Mouse (Mus musculus): ENCODE results near the gene Tll1. TPM values are rescaled to one million over a fixed set of nuclear protein-coding genes. Genes with fewer than 3 reads are reported as not detected.

Gene Tll1
- 0.54 and 0.59 TPM in 2 replicates for polyA plus RNA-seq (2011; ENCODE audit: insufficient read depth, insufficient read length, low read depth, missing spikeins)

DNA sequence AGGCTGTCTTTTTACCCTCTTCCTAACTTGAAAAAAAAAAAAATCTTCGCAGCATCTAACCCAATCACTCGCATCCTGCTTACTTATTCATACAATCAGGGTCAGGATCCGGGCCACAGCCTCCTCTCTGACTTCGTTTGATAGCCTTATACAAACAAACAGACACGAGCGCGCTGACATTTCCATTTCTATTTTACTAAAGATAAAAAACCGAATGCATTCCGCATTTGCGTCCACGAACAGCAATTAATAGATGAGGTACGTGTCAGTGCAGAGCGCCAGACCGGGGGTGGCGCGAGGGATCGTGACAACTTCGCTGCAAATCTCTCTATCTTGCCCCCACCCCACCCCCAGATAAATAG, at the start of gene Tll1:
Tll1 (minus strand) TSS at position 248 of the 362 bp plus-strand sequence.
- H3K4me3 ChIP-seq (ENCODE audit: low read depth, low read length), result peak within 1 kb of the TSS; percentile 67
- peak within 1 kb of the TSS; percentile 56 for H3K9ac ChIP-seq (ENCODE audit: low read depth, poor library complexity, severe bottlenecking)
- H3K36me3 ChIP-seq (ENCODE audit: control insufficient read depth, insufficient read depth, low read length, poor library complexity, severe bottlenecking), result no peaks in the 10 kb centered on the region
- no peaks in the 10 kb centered on the region for H3K9me3 ChIP-seq (replicated peaks; ENCODE audit: control insufficient read depth, insufficient read depth, low read length, poor library complexity, severe bottlenecking)
- no peaks in the 10 kb centered on the region for H3K4me1 ChIP-seq (ENCODE audit: control insufficient read depth, insufficient read depth, low read length)
- TF ChIP-seq EP300 (IDR thresholded peaks at IDR 0.05; ENCODE audit: insufficient read depth, low read depth, low read length) (no peak), POLR2A (IDR thresholded peaks at IDR 0.05; ENCODE audit: insufficient read depth, low read length) (no peak), CTCF (IDR thresholded peaks at IDR 0.05; ENCODE audit: low read depth, low read length) (no peak)
- H3K27ac ChIP-seq (ENCODE audit: insufficient read depth, low read length), result no peak within 1 kb of the TSS
- peaks cover 26% of the 10 kb centered on the region for H3K27me3 ChIP-seq (ENCODE audit: control insufficient read depth, insufficient read depth, low read length, poor library complexity, severe bottlenecking)

DNA sequence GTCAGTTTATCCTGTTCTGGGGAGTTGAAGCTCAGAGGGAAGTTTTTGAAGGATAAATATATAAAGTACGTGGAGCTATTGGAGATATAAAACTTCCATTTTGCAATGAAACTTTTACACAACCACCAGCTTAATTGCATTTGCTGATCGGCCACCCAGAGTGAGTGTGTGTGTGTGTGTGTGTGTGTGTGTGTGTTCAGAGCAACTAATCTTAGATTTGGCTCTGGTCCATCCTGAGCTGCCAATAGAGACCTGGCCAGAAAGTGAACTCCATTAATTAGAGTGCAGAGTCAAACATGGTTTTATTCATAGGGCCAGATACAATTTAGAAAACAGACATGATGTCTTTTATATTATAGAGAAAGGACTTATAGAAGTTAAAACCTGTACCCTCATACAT, 32.6 kb upstream of the Tll1 start:
- H3K27me3 ChIP-seq (ENCODE audit: control insufficient read depth, insufficient read depth, low read length, poor library complexity, severe bottlenecking), result no peaks in the 10 kb centered on the region
- TF ChIP-seq POLR2A (IDR thresholded peaks at IDR 0.05; ENCODE audit: insufficient read depth, low read length) (no peak), CTCF (IDR thresholded peaks at IDR 0.05; ENCODE audit: low read depth, low read length) (no peak)
- H3K4me3 ChIP-seq (ENCODE audit: low read depth, low read length), result no peak overlapping the region
- no peak overlapping the region for H3K9ac ChIP-seq (ENCODE audit: low read depth, poor library complexity, severe bottlenecking)
- H3K4me1 ChIP-seq (ENCODE audit: control insufficient read depth, insufficient read depth, low read length), result no peaks in the 10 kb centered on the region
- no peak overlapping the region for H3K27ac ChIP-seq (ENCODE audit: insufficient read depth, low read length)
- no peaks in the 10 kb centered on the region; the same call in 1 of the 2 replicates for H3K9me3 ChIP-seq (replicated peaks; ENCODE audit: control insufficient read depth, insufficient read depth, low read length, poor library complexity, severe bottlenecking)
- H3K36me3 ChIP-seq (ENCODE audit: control insufficient read depth, insufficient read depth, low read length, poor library complexity, severe bottlenecking), result no peaks in the 10 kb centered on the region

DNA sequence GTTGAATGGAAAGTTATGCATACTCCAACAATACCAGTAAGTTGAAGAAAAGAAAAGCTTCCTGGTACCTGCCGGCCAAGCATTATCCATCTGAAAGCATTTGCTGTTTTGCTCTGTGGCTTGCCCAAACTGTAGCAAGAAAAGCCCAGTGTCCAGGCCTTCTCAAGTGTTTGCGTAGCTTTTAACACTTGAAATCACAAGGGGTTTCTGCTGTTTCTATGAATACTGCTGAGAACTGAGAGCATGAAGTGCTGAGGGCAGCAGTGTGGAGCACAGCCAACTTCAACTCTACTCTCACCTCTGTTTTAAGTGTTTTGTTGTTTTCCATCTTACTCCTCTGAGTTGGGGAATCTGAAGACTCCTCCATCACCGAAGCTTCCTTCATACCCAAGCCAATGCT, 15.5 kb upstream of the Tll1 start:
- no peaks in the 10 kb centered on the region for H3K4me1 ChIP-seq (ENCODE audit: control insufficient read depth, insufficient read depth, low read length)
- H3K4me3 ChIP-seq (ENCODE audit: low read depth, low read length), result no peak overlapping the region
- no peak overlapping the region for H3K9ac ChIP-seq (ENCODE audit: low read depth, poor library complexity, severe bottlenecking)
- H3K9me3 ChIP-seq (replicated peaks; ENCODE audit: control insufficient read depth, insufficient read depth, low read length, poor library complexity, severe bottlenecking), result no peaks in the 10 kb centered on the region
- H3K27me3 ChIP-seq (ENCODE audit: control insufficient read depth, insufficient read depth, low read length, poor library complexity, severe bottlenecking), result no peaks in the 10 kb centered on the region
- H3K27ac ChIP-seq (ENCODE audit: insufficient read depth, low read length), result no peak overlapping the region
- H3K36me3 ChIP-seq (ENCODE audit: control insufficient read depth, insufficient read depth, low read length, poor library complexity, severe bottlenecking), result no peaks in the 10 kb centered on the region
- TF ChIP-seq CTCF (IDR thresholded peaks at IDR 0.05; ENCODE audit: low read depth, low read length) (no peak), POLR2A (IDR thresholded peaks at IDR 0.05; ENCODE audit: insufficient read depth, low read length) (no peak), EP300 (IDR thresholded peaks at IDR 0.05; ENCODE audit: insufficient read depth, low read depth, low read length) (no peak)

DNA sequence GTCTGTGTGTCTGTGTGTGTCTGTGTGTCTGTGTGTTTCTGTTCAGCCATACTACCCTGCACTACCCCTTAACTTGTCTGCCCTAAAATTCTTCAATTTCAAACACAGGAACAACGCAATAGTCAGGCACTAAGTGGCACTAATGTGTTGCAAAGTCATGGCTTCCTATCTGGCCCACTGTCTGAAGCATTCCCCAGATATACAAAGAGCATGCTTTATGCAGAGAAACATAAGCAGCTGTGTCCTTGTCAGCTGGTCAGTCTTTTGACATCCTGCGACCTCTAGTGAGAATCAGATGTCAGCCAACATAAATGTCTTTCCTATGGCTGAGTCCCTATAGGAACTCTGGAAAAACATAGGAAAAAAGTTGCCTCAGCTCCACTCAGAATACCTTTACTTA, 11.6 kb upstream of the Tll1 start:
- Histone ChIP-seq H3K4me1 (ENCODE audit: control insufficient read depth, insufficient read depth, low read length) (no peaks in the 10 kb centered on the region), H3K27ac (ENCODE audit: insufficient read depth, low read length) (no peak overlapping the region), H3K36me3 (ENCODE audit: control insufficient read depth, insufficient read depth, low read length, poor library complexity, severe bottlenecking) (no peaks in the 10 kb centered on the region), H3K27me3 (ENCODE audit: control insufficient read depth, insufficient read depth, low read length, poor library complexity, severe bottlenecking) (no peaks in the 10 kb centered on the region), H3K4me3 (ENCODE audit: low read depth, low read length) (no peak overlapping the region), H3K9me3 (replicated peaks; ENCODE audit: control insufficient read depth, insufficient read depth, low read length, poor library complexity, severe bottlenecking) (no peaks in the 10 kb centered on the region), H3K9ac (ENCODE audit: low read depth, poor library complexity, severe bottlenecking) (no peak overlapping the region)
- TF ChIP-seq POLR2A (IDR thresholded peaks at IDR 0.05; ENCODE audit: insufficient read depth, low read length) (no peak), EP300 (IDR thresholded peaks at IDR 0.05; ENCODE audit: insufficient read depth, low read depth, low read length) (no peak), CTCF (IDR thresholded peaks at IDR 0.05; ENCODE audit: low read depth, low read length) (no peak)

- TF ChIP-seq CTCF (IDR thresholded peaks at IDR 0.05; ENCODE audit: low read depth, low read length) (no peak), POLR2A (IDR thresholded peaks at IDR 0.05; ENCODE audit: insufficient read depth, low read length) (no peak), EP300 (IDR thresholded peaks at IDR 0.05; ENCODE audit: insufficient read depth, low read depth, low read length) (no peak)
- no peaks in the 10 kb centered on the region for H3K27me3 ChIP-seq (ENCODE audit: control insufficient read depth, insufficient read depth, low read length, poor library complexity, severe bottlenecking)
- H3K4me1 ChIP-seq (ENCODE audit: control insufficient read depth, insufficient read depth, low read length), result no peaks in the 10 kb centered on the region
- no peak overlapping the region for H3K9ac ChIP-seq (ENCODE audit: low read depth, poor library complexity, severe bottlenecking)
- H3K4me3 ChIP-seq (ENCODE audit: low read depth, low read length), result no peak overlapping the region
- no peak overlapping the region for H3K27ac ChIP-seq (ENCODE audit: insufficient read depth, low read length)
- H3K9me3 ChIP-seq (replicated peaks; ENCODE audit: control insufficient read depth, insufficient read depth, low read length, poor library complexity, severe bottlenecking), result peaks cover 5% of the 10 kb centered on the region
- H3K36me3 ChIP-seq (ENCODE audit: control insufficient read depth, insufficient read depth, low read length, poor library complexity, severe bottlenecking), result no peaks in the 10 kb centered on the region
Observed at GRCm38 (mm10) chr8:64216252-64216651, 10.2 kb upstream of the Tll1 start.

DNA sequence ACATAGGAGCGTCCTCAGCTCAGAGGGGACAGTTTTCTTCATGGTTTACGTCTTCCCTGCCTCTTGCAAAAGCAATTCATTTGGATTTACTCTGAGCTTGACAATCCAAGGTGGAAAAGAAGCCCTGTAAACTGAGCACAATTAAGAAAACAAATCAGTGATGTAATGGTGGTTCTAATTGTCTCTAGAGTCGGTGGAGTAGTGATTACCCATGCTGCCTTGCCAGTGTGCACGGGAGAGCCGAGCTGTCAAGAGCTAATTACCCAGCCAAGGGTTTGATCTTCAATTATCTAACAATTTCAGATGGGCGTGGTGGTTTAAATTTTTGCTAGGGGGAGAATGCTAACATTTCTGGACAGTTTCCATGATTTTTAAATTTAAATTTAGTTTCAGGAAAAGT, 9.3 kb upstream of the Tll1 start:
- Histone ChIP-seq H3K4me3 (ENCODE audit: low read depth, low read length) (no peak overlapping the region), H3K27ac (ENCODE audit: insufficient read depth, low read length) (no peak overlapping the region), H3K9me3 (replicated peaks; ENCODE audit: control insufficient read depth, insufficient read depth, low read length, poor library complexity, severe bottlenecking) (peaks cover 5% of the 10 kb centered on the region), H3K9ac (ENCODE audit: low read depth, poor library complexity, severe bottlenecking) (no peak overlapping the region), H3K36me3 (ENCODE audit: control insufficient read depth, insufficient read depth, low read length, poor library complexity, severe bottlenecking) (no peaks in the 10 kb centered on the region), H3K27me3 (ENCODE audit: control insufficient read depth, insufficient read depth, low read length, poor library complexity, severe bottlenecking) (no peaks in the 10 kb centered on the region), H3K4me1 (ENCODE audit: control insufficient read depth, insufficient read depth, low read length) (no peaks in the 10 kb centered on the region)
- TF ChIP-seq CTCF (IDR thresholded peaks at IDR 0.05; ENCODE audit: low read depth, low read length) (no peak), EP300 (IDR thresholded peaks at IDR 0.05; ENCODE audit: insufficient read depth, low read depth, low read length) (no peak), POLR2A (IDR thresholded peaks at IDR 0.05; ENCODE audit: insufficient read depth, low read length) (no peak)
